Mouse (Mus musculus) hindbrain, embryonic 16.5 days (tissue): ENCODE data around the gene Akap6. TPM values are rescaled to one million over a fixed set of nuclear protein-coding genes. Genes with fewer than 3 reads are reported as not detected.

Experiments used
- ATAC-seq: fragments of 200-750 bp; cut with Nextera tagmentation; 2 replicates; pipeline ENCODE4 v1.8.0; 2017; ENCODE audit warnings: moderate TSS enrichment, moderate library complexity
- H3K27ac ChIP-seq: fragments of 300-500 bp; sonication (generic); 2 replicates; pipeline ENCODE4 v1.5.1; 2014; ENCODE audit warnings: low read depth, mild to moderate bottlenecking, control low read depth, low read length, moderate library complexity
- H3K27me3 ChIP-seq: fragments of 300-500 bp; sonication (generic); replicated peaks from 2 replicates; pipeline ENCODE4 v1.6.1; 2014; ENCODE audit warnings: low read length; ENCODE audit not compliant: control insufficient read depth, insufficient read depth
- H3K36me3 ChIP-seq: fragments of 300-500 bp; sonication (generic); 2 replicates; pipeline ENCODE4 v1.6.1; 2014; ENCODE audit warnings: mild to moderate bottlenecking, low read length, moderate library complexity, mixed read lengths; ENCODE audit not compliant: control insufficient read depth, insufficient read depth
- H3K4me1 ChIP-seq: fragments of 300-500 bp; sonication (generic); 2 replicates; pipeline ENCODE4 v1.6.1; 2014; ENCODE audit warnings: low read depth, low read length; ENCODE audit not compliant: control insufficient read depth, insufficient read depth
- H3K4me2 ChIP-seq: fragments of 300-500 bp; sonication (generic); 2 replicates; pipeline ENCODE4 v1.6.1; 2014; ENCODE audit warnings: mild to moderate bottlenecking, low read length, control low read depth, moderate library complexity
- H3K4me3 ChIP-seq: fragments of 300-500 bp; sonication (generic); 2 replicates; pipeline ENCODE4 v1.5.1; 2014; ENCODE audit warnings: mild to moderate bottlenecking, low read length, control low read depth, moderate library complexity
- H3K9ac ChIP-seq: fragments of 300-500 bp; sonication (generic); 2 replicates; pipeline ENCODE4 v1.6.1; 2014; ENCODE audit warnings: low read depth, mild to moderate bottlenecking, control low read depth, low read length, moderate library complexity
- H3K9me3 ChIP-seq: fragments of 300-500 bp; sonication (generic); 2 replicates; pipeline ENCODE4 v1.6.1; 2014; ENCODE audit warnings: mild to moderate bottlenecking, low read length, moderate library complexity; ENCODE audit not compliant: control insufficient read depth
- WGBS: fragments of 180-500 bp; shearing (Covaris S2); extraction: QIAGEN DNeasy Blood & Tissue Kit; methylation state at CpG from one replicate; pipeline ENCODE4 v1.1.7; 2014; 5-methylcytosine and 5-hydroxymethylcytosine counted together
- polyA plus RNA-seq: library from polyadenylated mRNA; unstranded; fragments of >200 nt; fragmentation: Nextera tagmentation; extraction: Ambion mirVana; gene quantifications from 2 replicates; pipeline ENCODE4 v1.2.1, GENCODE M21; 2015

Akap6 gene
- polyA plus RNA-seq, 1 experiment from 2014 or later = 23.9 TPM

GRCm38 (mm10) chr12:52957587-52957986 is 258.4 kb downstream of the Akap6 start:
- WGBS = 59% methylated on average over 3 of the region's 3 CpGs
- Histone ChIP-seq H3K36me3 (no peaks in the 10 kb centered on the region), H3K4me1 (no peaks in the 10 kb centered on the region), H3K27me3 (no peaks in the 10 kb centered on the region), H3K9ac (no peak overlapping the region), H3K4me3 (no peak overlapping the region), H3K9me3 (no peaks in the 10 kb centered on the region), H3K4me2 (no peak overlapping the region), H3K27ac (no peak overlapping the region)
- no peak for ATAC-seq

- no peak overlapping the region for H3K4me3 ChIP-seq
- no peaks in the 10 kb centered on the region for H3K36me3 ChIP-seq
- no peaks in the 10 kb centered on the region for H3K4me1 ChIP-seq
- WGBS = 47% methylated on average over 3 of the region's 3 CpGs
- H3K4me2 ChIP-seq = no peak overlapping the region
- no peak overlapping the region for H3K27ac ChIP-seq
- H3K9ac ChIP-seq = no peak overlapping the region
- ATAC-seq = no peak
- H3K27me3 ChIP-seq = no peaks in the 10 kb centered on the region
- H3K9me3 ChIP-seq = no peaks in the 10 kb centered on the region
Measured at GRCm38 (mm10) chr12:52957994-52958393, 258.8 kb downstream of the Akap6 start.

- Histone ChIP-seq H3K4me3 (no peak overlapping the region), H3K27ac (no peak overlapping the region), H3K9ac (no peak overlapping the region), H3K4me2 (no peak overlapping the region), H3K4me1 (no peaks in the 10 kb centered on the region), H3K27me3 (no peaks in the 10 kb centered on the region), H3K36me3 (no peaks in the 10 kb centered on the region), H3K9me3 (no peaks in the 10 kb centered on the region)
- ATAC-seq = peak; percentile 63; the same call in 1 of the 2 replicates
- 56% methylated on average over 6 of the region's 6 CpGs for WGBS
Measured at GRCm38 (mm10) chr12:52991745-52992144, 292.6 kb downstream of the Akap6 start.

- ATAC-seq = no peak
- no peak overlapping the region for H3K4me2 ChIP-seq
- H3K9me3 ChIP-seq = no peaks in the 10 kb centered on the region
- H3K4me1 ChIP-seq = no peaks in the 10 kb centered on the region
- H3K27ac ChIP-seq = no peak overlapping the region
- H3K4me3 ChIP-seq = no peak overlapping the region
- H3K9ac ChIP-seq = no peak overlapping the region
- no peaks in the 10 kb centered on the region for H3K27me3 ChIP-seq
- no peaks in the 10 kb centered on the region for H3K36me3 ChIP-seq
- WGBS = 23% methylated on average over 3 of the region's 3 CpGs
Measured at GRCm38 (mm10) chr12:53012336-53012735, 313.2 kb downstream of the Akap6 start.

GRCm38 (mm10) chr12:53014539-53014938 is 315.4 kb downstream of the Akap6 start:
- WGBS = 89% methylated on average over 6 of the region's 6 CpGs
- Histone ChIP-seq H3K4me3 (no peak overlapping the region), H3K4me1 (no peaks in the 10 kb centered on the region), H3K9ac (no peak overlapping the region), H3K27ac (no peak overlapping the region), H3K36me3 (no peaks in the 10 kb centered on the region), H3K4me2 (no peak overlapping the region), H3K27me3 (no peaks in the 10 kb centered on the region), H3K9me3 (no peaks in the 10 kb centered on the region)
- ATAC-seq = no peak

GRCm38 (mm10) chr12:53024575-53025246 is 325.5 kb downstream of the Akap6 start:
- Histone ChIP-seq H3K9me3 (no peaks in the 10 kb centered on the region), H3K27me3 (no peaks in the 10 kb centered on the region), H3K9ac (no peak overlapping the region), H3K4me3 (no peak overlapping the region), H3K4me2 (no peak overlapping the region), H3K27ac (no peak overlapping the region), H3K4me1 (no peaks in the 10 kb centered on the region; the same call in 1 of the 2 replicates), H3K36me3 (no peaks in the 10 kb centered on the region)
- 66% methylated on average over 9 of the region's 9 CpGs for WGBS
- no peak for ATAC-seq

GRCm38 (mm10) chr12:53027308-53027707 is 328.1 kb downstream of the Akap6 start:
- H3K4me1 ChIP-seq = no peaks in the 10 kb centered on the region; the same call in 1 of the 2 replicates
- no peaks in the 10 kb centered on the region for H3K9me3 ChIP-seq
- no peak for ATAC-seq
- no peak overlapping the region for H3K4me2 ChIP-seq
- WGBS = 81% methylated on average over 4 of the region's 4 CpGs
- H3K9ac ChIP-seq = no peak overlapping the region
- H3K36me3 ChIP-seq = no peaks in the 10 kb centered on the region
- no peaks in the 10 kb centered on the region for H3K27me3 ChIP-seq
- no peak overlapping the region for H3K27ac ChIP-seq
- H3K4me3 ChIP-seq = no peak overlapping the region

- Histone ChIP-seq H3K36me3 (no peaks in the 10 kb centered on the region), H3K9me3 (no peaks in the 10 kb centered on the region), H3K4me2 (no peak overlapping the region), H3K4me3 (no peak overlapping the region), H3K27ac (no peak overlapping the region), H3K9ac (no peak overlapping the region), H3K27me3 (no peaks in the 10 kb centered on the region), H3K4me1 (peaks cover 14% of the 10 kb centered on the region)
- no peak for ATAC-seq
- WGBS = 53% methylated on average over 5 of the region's 5 CpGs
Measured at GRCm38 (mm10) chr12:53028926-53029325, 329.7 kb downstream of the Akap6 start.

GRCm38 (mm10) chr12:53029910-53030309 is 330.7 kb downstream of the Akap6 start:
- Histone ChIP-seq H3K9ac (no peak overlapping the region), H3K4me1 (peaks cover 15% of the 10 kb centered on the region), H3K4me3 (no peak overlapping the region), H3K9me3 (no peaks in the 10 kb centered on the region), H3K4me2 (no peak overlapping the region), H3K36me3 (no peaks in the 10 kb centered on the region), H3K27me3 (no peaks in the 10 kb centered on the region), H3K27ac (no peak overlapping the region)
- 58% methylated on average over 6 of the region's 6 CpGs for WGBS
- no peak for ATAC-seq
